Mouse (Mus musculus) small intestine, adult 2 months (tissue): ENCODE data around the gene Slc25a36. TPM values are rescaled to one million over a fixed set of nuclear protein-coding genes. Genes with fewer than 3 reads are reported as not detected.

Source experiments
- H3K27ac ChIP-seq: fragments of 200-500 bp; 2 replicates; pipeline ENCODE4 v1.5.1; 2012; ENCODE audit warnings: low read depth, low read length, control low read depth, inconsistent platforms; ENCODE audit not compliant: insufficient read depth
- H3K27me3 ChIP-seq: fragments of 200-500 bp; 2 replicates; pipeline ENCODE4 v1.6.1; 2012; ENCODE audit warnings: mild to moderate bottlenecking, moderate library complexity, low read length, inconsistent platforms; ENCODE audit not compliant: control insufficient read depth, insufficient read depth
- H3K36me3 ChIP-seq: fragments of 200-500 bp; 2 replicates; pipeline ENCODE4 v1.6.1; 2012; ENCODE audit warnings: mild to moderate bottlenecking, low read length, control low read depth, inconsistent platforms; ENCODE audit not compliant: control insufficient read depth, insufficient read depth
- H3K4me1 ChIP-seq: fragments of 200-500 bp; 2 replicates; pipeline ENCODE4 v1.6.1; 2012; ENCODE audit warnings: low read length, inconsistent platforms, mixed read lengths; ENCODE audit not compliant: control insufficient read depth, insufficient read depth, insufficient read length
- H3K4me3 ChIP-seq: fragments of 200-500 bp; 2 replicates; pipeline ENCODE4 v1.5.1; 2012; ENCODE audit warnings: low read depth, mild to moderate bottlenecking, control low read depth, inconsistent platforms, low read length, moderate library complexity
- CTCF ChIP-seq: fragments of 200-500 bp; IDR thresholded peaks from 2 replicates; pipeline ENCODE4 v1.5.1; 2012; ENCODE audit warnings: low read depth, mild to moderate bottlenecking, control low read depth, inconsistent platforms, low read length, moderate library complexity, mixed read lengths; ENCODE audit not compliant: insufficient replicate concordance, insufficient read length; ENCODE audit errors: extremely low read depth
- POLR2A ChIP-seq: fragments of 200-500 bp; IDR thresholded peaks from 2 replicates; pipeline ENCODE4 v1.6.1; 2012; ENCODE audit warnings: low read depth, mild to moderate bottlenecking, control low read depth, inconsistent platforms, low read length, moderate library complexity
- WGBS: fragments of 180-500 bp; shearing (Covaris S2); methylation state at CpG from one replicate; pipeline ENCODE4 v1.1.7; 2018; 5-methylcytosine and 5-hydroxymethylcytosine counted together
- polyA plus RNA-seq: library from polyadenylated mRNA; depleted of rRNA; stranded (reverse); fragments of >200 nt; gene quantifications from 2 replicates; pipeline ENCODE4 v1.2.3, GENCODE M21; 2012

The Slc25a36 gene
- polyA plus RNA-seq, 1 experiment = 15.6 TPM

- Histone ChIP-seq H3K27me3 (no peaks in the 10 kb centered on the region), H3K36me3 (peaks cover 11% of the 10 kb centered on the region), H3K4me1 (no peaks in the 10 kb centered on the region), H3K27ac (no peak overlapping the region), H3K4me3 (no peak overlapping the region)
- TF ChIP-seq POLR2A = no peak
- TF ChIP-seq CTCF = no peak
- 62% methylated on average over 5 of the region's 5 CpGs for WGBS
These were observed 45.7 kb downstream of the Slc25a36 start for GRCm38 (mm10) chr9:97065216-97065615.

GRCm38 (mm10) chr9:97064161-97064560 lies 46.8 kb downstream of the Slc25a36 start:
- TF ChIP-seq POLR2A (no peak), CTCF (no peak)
- H3K27me3 ChIP-seq = no peaks in the 10 kb centered on the region
- 98% methylated on average over 1 of the region's 1 CpGs for WGBS

GRCm38 (mm10) chr9:97061696-97062095 lies 49.3 kb downstream of the Slc25a36 start:
- no peak overlapping the region for H3K4me3 ChIP-seq
- TF ChIP-seq POLR2A (no peak), CTCF (no peak)
- no peaks in the 10 kb centered on the region for H3K36me3 ChIP-seq
- no peak overlapping the region for H3K27ac ChIP-seq
- H3K27me3 ChIP-seq = no peaks in the 10 kb centered on the region
- 86% methylated on average over 9 of the region's 9 CpGs for WGBS
- no peaks in the 10 kb centered on the region for H3K4me1 ChIP-seq

More at GRCm38 (mm10) chr9:97064161-97064560, 46.8 kb downstream of the Slc25a36 start:
- no peaks in the 10 kb centered on the region for H3K4me1 ChIP-seq
- no peak overlapping the region for H3K27ac ChIP-seq
- H3K4me3 ChIP-seq = no peak overlapping the region
- peaks cover 4% of the 10 kb centered on the region for H3K36me3 ChIP-seq

GRCm38 (mm10) chr9:97056541-97057338 lies 54.2 kb downstream of the Slc25a36 start:
- no peaks in the 10 kb centered on the region for H3K27me3 ChIP-seq
- 43% methylated on average over 18 of the region's 18 CpGs for WGBS
- no peak overlapping the region for H3K27ac ChIP-seq
- peak overlapping the region; percentile 14 for H3K4me3 ChIP-seq
- TF ChIP-seq POLR2A = no peak
- no peak for TF ChIP-seq CTCF
- no peaks in the 10 kb centered on the region for H3K4me1 ChIP-seq
- no peaks in the 10 kb centered on the region for H3K36me3 ChIP-seq

- Histone ChIP-seq H3K36me3 (no peaks in the 10 kb centered on the region), H3K27me3 (no peaks in the 10 kb centered on the region), H3K4me3 (no peak overlapping the region), H3K4me1 (no peaks in the 10 kb centered on the region), H3K27ac (no peak overlapping the region)
- WGBS = 79% methylated on average over 14 of the region's 14 CpGs
- TF ChIP-seq POLR2A (no peak), CTCF (no peak)
These were observed 55.1 kb downstream of the Slc25a36 start for GRCm38 (mm10) chr9:97055906-97056305.

- no peaks in the 10 kb centered on the region for H3K27me3 ChIP-seq
- H3K36me3 ChIP-seq = no peaks in the 10 kb centered on the region
- H3K4me1 ChIP-seq = no peaks in the 10 kb centered on the region
- H3K27ac ChIP-seq = no peak overlapping the region
- WGBS = 65% methylated on average over 8 of the region's 8 CpGs
- H3K4me3 ChIP-seq = no peak overlapping the region
- no peak for TF ChIP-seq CTCF
- no peak for TF ChIP-seq POLR2A
These were observed 59.8 kb downstream of the Slc25a36 start for GRCm38 (mm10) chr9:97051176-97051575.

GRCm38 (mm10) chr9:97046240-97046639 lies 64.7 kb downstream of the Slc25a36 start:
- no peak overlapping the region for H3K4me3 ChIP-seq
- H3K4me1 ChIP-seq = no peaks in the 10 kb centered on the region
- no peaks in the 10 kb centered on the region for H3K27me3 ChIP-seq
- H3K36me3 ChIP-seq = no peaks in the 10 kb centered on the region
- no peak overlapping the region for H3K27ac ChIP-seq
- WGBS = 81% methylated on average over 4 of the region's 4 CpGs
- no peak for TF ChIP-seq POLR2A
- no peak for TF ChIP-seq CTCF
